Mouse (Mus musculus) stomach, embryonic 14.5 days (tissue): ENCODE results near the gene Slc1a4. TPM values are rescaled to one million over a fixed set of nuclear protein-coding genes. Genes with fewer than 3 reads are reported as not detected.

Experiments used
- ATAC-seq: fragments of 200-750 bp; cut with Nextera tagmentation; 2 replicates; pipeline ENCODE4 v1.8.0; 2017; ENCODE audit warnings: low read depth, moderate TSS enrichment; ENCODE audit not compliant: insufficient number of reproducible peaks, insufficient read depth, low FRiP score
- H3K27ac ChIP-seq: fragments of 300-500 bp; sonication (generic); 2 replicates; pipeline ENCODE4 v1.5.1; 2014; ENCODE audit warnings: mild to moderate bottlenecking, low read length, moderate library complexity, mixed read lengths
- H3K27me3 ChIP-seq: fragments of 300-500 bp; sonication (generic); 2 replicates; pipeline ENCODE4 v1.6.1; 2014; ENCODE audit warnings: low read length, control low read depth, mixed read lengths; ENCODE audit not compliant: control insufficient read depth, insufficient read depth
- H3K36me3 ChIP-seq: fragments of 300-500 bp; sonication (generic); 2 replicates; pipeline ENCODE4 v1.6.1; 2014; ENCODE audit warnings: mild to moderate bottlenecking, control low read depth, low read length, moderate library complexity, mixed read lengths; ENCODE audit not compliant: control insufficient read depth, insufficient read depth
- H3K4me1 ChIP-seq: fragments of 300-500 bp; sonication (generic); 2 replicates; pipeline ENCODE4 v1.6.1; 2014; ENCODE audit warnings: low read length, control low read depth, mixed read lengths; ENCODE audit not compliant: control insufficient read depth, insufficient read depth
- H3K4me2 ChIP-seq: fragments of 300-500 bp; sonication (generic); replicated peaks from 2 replicates; pipeline ENCODE4 v1.6.1; 2014; ENCODE audit warnings: low read depth, low read length, control low read depth
- H3K4me3 ChIP-seq: fragments of 300-500 bp; sonication (generic); 2 replicates; pipeline ENCODE4 v1.5.1; 2014; ENCODE audit warnings: low read depth, low read length, control low read depth
- H3K9ac ChIP-seq: fragments of 300-500 bp; sonication (generic); replicated peaks from 2 replicates; pipeline ENCODE4 v1.6.1; 2014; ENCODE audit warnings: low read depth, mild to moderate bottlenecking, control low read depth, low read length, moderate library complexity, mixed read lengths
- H3K9me3 ChIP-seq: fragments of 300-500 bp; sonication (generic); 2 replicates; pipeline ENCODE4 v1.6.1; 2016; ENCODE audit warnings: low read depth, low read length, control low read depth; ENCODE audit not compliant: control insufficient read depth
- WGBS: fragments of 180-500 bp; shearing (Covaris S2); extraction: QIAGEN DNeasy Blood & Tissue Kit; methylation state at CpG from one replicate; pipeline ENCODE4 v1.1.7; 2014; 5-methylcytosine and 5-hydroxymethylcytosine counted together
- polyA plus RNA-seq: library from polyadenylated mRNA; unstranded; fragments of >200 nt; fragmentation: Nextera tagmentation; extraction: Ambion mirVana; gene quantifications from 2 replicates; pipeline ENCODE4 v1.2.1, GENCODE M21; 2014

Slc1a4 gene
- polyA plus RNA-seq, 1 experiment from 2014 or later = 18.0 TPM

DNA sequence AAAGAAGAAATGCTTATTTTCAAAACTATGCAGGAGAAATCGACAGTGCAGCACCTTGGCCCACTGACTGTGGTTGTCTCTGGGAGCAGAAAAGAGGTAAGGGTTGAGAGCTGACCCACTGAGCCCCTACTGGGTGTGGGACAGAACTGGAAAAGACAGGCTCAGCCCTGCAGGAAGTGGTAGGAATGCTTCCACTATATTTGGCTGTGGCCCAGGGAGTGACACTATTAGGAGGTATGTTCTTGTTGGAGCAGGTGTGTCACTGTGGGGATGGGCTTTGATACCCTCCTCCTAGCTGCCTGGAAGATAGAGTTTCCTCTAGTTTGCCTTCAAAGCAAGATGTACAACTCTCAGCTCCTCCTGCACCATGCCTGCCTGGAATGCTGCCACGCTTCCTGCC is 16.0 kb upstream of the Slc1a4 start:
- Histone ChIP-seq H3K36me3 (no peaks in the 10 kb centered on the region), H3K27ac (no peak overlapping the region), H3K9me3 (no peaks in the 10 kb centered on the region), H3K27me3 (no peaks in the 10 kb centered on the region), H3K4me2 (no peak overlapping the region), H3K4me1 (no peaks in the 10 kb centered on the region), H3K9ac (no peak overlapping the region), H3K4me3 (no peak overlapping the region)
- no peak for ATAC-seq
- 70% methylated on average over 2 of the region's 2 CpGs for WGBS

DNA sequence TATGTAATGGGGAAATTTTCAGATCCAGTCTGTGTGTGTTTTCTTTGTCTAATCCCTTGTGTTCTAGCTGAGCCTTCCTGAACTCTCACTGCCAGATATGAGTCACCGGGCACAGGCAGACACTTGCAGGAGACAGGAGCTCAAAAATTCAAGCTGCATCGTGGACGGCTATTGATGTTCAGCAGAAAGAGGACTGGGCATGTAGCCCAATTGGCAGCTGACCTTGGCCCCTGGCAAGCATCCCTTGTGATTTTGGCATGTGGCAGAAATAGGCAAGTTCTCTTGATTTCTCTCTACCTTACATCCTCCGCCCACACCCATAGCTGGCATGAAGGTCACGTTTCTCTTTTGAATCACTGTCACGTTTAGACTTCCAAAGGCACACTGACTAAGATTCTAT is 15.0 kb upstream of the Slc1a4 start:
- whole genome bisulfite sequencing = 75% methylated on average over 6 of the region's 6 CpGs
- no peaks in the 10 kb centered on the region for H3K36me3 ChIP-seq
- H3K9me3 ChIP-seq = no peaks in the 10 kb centered on the region
- no peaks in the 10 kb centered on the region for H3K27me3 ChIP-seq
- H3K4me2 ChIP-seq = no peak overlapping the region
- no peaks in the 10 kb centered on the region for H3K4me1 ChIP-seq
- H3K4me3 ChIP-seq = no peak overlapping the region
- no peak for ATAC-seq
- no peak overlapping the region for H3K9ac ChIP-seq
- no peak overlapping the region for H3K27ac ChIP-seq

DNA sequence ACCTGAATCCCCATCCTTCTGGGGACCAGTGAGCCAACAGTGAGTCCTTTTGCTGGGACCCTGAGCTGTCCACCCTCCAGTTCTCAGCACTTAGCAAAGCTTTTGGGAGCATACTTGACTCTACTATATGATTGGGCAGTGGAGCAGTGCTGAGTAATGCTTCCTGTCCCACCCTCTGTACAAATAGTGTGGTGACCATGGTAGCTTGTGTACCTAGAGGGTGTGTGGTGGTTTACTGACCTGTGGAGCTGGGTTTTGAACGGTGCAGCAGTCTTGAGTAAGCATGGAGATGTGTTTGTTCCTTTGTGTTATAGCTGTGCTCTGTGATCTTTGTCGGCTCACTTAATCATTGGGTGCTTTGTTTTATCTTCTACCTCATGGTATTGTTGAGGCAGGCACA is 13.9 kb upstream of the Slc1a4 start:
- no peak overlapping the region for H3K27ac ChIP-seq
- no peaks in the 10 kb centered on the region for H3K9me3 ChIP-seq
- peak; percentile 80 for ATAC-seq
- no peaks in the 10 kb centered on the region for H3K36me3 ChIP-seq
- H3K27me3 ChIP-seq = no peaks in the 10 kb centered on the region
- no peak overlapping the region for H3K4me2 ChIP-seq
- no peaks in the 10 kb centered on the region for H3K4me1 ChIP-seq
- WGBS = 62% methylated on average over 2 of the region's 2 CpGs
- H3K4me3 ChIP-seq = no peak overlapping the region
- no peak overlapping the region for H3K9ac ChIP-seq

DNA sequence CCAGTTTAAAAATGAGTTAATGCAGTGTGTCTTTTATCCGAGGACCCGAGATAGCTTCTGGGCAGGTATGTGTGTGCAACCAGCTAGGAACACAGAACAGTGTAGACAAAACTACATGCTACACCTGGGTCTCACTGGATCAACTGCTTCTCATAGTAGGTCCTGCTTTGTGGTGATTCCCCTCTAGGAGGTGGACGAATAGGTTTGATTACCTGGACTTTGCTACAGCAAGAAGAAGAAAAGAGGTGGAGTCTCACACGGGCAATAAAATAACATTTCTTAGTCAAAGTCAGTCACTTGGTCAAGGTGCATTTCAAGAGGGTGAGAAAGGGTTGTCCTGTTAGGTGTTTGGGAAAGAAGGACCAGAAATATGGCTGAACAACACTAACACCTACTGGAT is 11.4 kb upstream of the Slc1a4 start:
- Histone ChIP-seq H3K4me3 (no peak overlapping the region), H3K4me2 (no peak overlapping the region), H3K9me3 (no peaks in the 10 kb centered on the region), H3K27ac (no peak overlapping the region), H3K36me3 (no peaks in the 10 kb centered on the region), H3K4me1 (no peaks in the 10 kb centered on the region), H3K27me3 (no peaks in the 10 kb centered on the region), H3K9ac (no peak overlapping the region)
- WGBS = 86% methylated on average over 4 of the region's 4 CpGs
- no peak for ATAC-seq

DNA sequence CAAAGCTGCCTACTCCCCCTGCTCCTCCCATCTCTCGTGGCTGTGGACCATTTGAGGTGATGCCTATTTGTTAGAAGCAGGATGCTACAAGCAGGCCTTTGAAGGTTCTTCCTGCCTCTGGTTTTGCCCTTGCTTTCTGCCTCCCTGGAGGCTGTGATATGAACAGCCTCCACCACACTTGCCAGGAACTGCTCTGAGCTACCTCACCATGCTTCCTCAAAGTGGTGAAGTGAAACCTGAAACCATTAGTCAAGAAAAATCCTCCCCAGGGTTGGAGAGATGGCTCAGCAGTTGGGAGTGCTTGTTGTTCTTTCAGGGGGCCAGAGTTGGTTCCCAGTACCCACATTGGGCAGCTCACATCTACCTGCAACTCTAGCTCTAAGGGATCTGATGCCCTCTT is 9.1 kb upstream of the Slc1a4 start:
- H3K27me3 ChIP-seq = no peaks in the 10 kb centered on the region
- no peak overlapping the region for H3K4me3 ChIP-seq
- no peak for ATAC-seq
- 56% methylated on average over 1 of the region's 1 CpGs for WGBS
- no peaks in the 10 kb centered on the region for H3K36me3 ChIP-seq
- H3K4me1 ChIP-seq = no peaks in the 10 kb centered on the region
- H3K9ac ChIP-seq = no peak overlapping the region
- H3K27ac ChIP-seq = no peak overlapping the region
- no peaks in the 10 kb centered on the region for H3K9me3 ChIP-seq
- H3K4me2 ChIP-seq = no peak overlapping the region

DNA sequence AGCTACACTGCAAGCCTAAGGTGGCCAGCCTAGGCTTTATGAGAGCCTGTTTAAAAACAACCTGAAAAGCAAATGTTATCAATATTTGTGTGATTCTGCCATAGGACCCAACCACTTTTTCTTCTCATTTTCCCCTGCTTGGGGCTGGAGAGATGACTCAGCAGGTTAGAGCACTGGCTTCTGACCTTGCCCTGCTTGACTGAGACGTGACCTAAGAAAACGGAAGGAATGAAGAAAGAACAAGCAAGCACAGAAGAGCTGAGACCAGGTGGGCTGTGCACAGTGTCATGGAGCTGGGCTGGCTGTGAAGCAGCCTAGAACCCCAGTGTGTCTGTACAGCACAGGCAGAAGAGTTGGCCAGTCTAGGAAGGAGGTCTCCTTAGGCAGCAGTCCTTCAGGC is 6.2 kb upstream of the Slc1a4 start:
- H3K4me1 ChIP-seq = 0 out of 2 replicates have a peak, but pooled peaks cover 3% of the 10 kb centered on the region
- no peaks in the 10 kb centered on the region for H3K36me3 ChIP-seq
- H3K9me3 ChIP-seq = no peaks in the 10 kb centered on the region
- H3K9ac ChIP-seq = no peak overlapping the region
- no peak overlapping the region for H3K4me2 ChIP-seq
- no peak overlapping the region for H3K27ac ChIP-seq
- ATAC-seq = no peak
- no peaks in the 10 kb centered on the region for H3K27me3 ChIP-seq
- WGBS = 55% methylated on average over 2 of the region's 2 CpGs
- H3K4me3 ChIP-seq = no peak overlapping the region

DNA sequence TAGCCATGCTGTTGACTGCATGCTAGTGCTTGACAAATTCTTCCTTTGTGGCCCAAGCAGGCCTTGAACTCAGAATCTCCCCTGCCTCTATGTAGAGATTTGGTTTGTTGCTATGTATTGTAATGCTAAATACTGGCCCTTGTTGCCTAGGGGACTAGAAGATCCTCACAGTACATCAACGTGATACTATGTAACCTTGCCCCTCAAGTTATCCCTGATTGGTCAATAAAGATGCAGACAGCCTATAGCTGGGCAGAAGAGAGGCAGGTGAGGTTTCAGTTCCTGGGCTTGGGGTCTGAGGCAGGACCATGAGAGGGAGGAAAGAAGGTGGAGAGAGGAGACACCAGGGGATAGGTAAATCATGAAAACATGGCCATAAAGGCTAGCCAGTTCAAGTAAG is 1.8 kb upstream of the Slc1a4 start:
- H3K27me3 ChIP-seq = no peaks in the 10 kb centered on the region
- no peak for ATAC-seq
- WGBS = 24% methylated on average over 1 of the region's 1 CpGs
- no peak overlapping the region for H3K4me2 ChIP-seq
- no peaks in the 10 kb centered on the region for H3K9me3 ChIP-seq
- H3K4me3 ChIP-seq = no peak overlapping the region
- no peak overlapping the region for H3K27ac ChIP-seq
- no peak overlapping the region for H3K9ac ChIP-seq
- no peaks in the 10 kb centered on the region for H3K36me3 ChIP-seq
- H3K4me1 ChIP-seq = 0 out of 2 replicates have a peak, but pooled peaks cover 6% of the 10 kb centered on the region

DNA sequence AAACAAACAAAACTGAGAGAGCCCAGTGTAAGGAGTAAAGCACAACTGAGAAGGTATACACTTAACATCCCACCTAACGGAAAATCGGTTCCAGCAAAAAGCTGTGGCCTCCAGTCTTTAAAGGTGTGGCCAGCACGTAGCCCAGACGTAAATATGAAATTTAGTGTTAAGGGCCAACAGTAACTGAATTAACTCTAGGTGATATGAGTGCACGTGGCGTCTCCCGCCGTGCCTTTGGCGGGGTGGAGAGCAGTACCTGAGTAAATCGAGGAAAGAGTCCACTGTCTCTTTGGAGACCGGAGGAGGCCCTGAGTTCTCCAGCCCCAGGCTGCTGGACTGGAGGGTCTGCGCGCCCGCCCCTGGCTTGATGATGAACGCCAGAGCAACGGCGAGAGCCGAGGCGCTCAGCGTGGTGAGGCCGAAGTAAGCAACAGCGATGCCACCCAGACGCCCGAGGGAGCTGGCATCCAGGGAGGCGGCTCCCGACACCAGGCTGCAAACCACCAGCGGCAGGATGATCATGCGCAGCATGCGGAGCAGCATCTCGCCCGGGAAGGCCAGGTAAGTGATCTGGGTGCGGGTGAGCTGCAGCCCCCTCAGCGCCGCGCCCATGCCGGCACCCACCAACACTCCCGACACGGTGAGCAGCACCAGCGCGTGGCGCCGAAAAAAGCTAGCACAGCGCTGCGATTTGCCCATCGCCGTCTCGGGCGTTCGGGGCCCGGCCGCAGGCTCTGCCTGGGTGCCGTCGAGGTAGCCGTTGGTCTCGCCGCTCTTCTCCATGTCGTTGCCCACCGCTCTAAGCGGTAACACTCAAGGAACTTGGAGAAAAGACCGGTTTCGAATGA is 599 bp downstream of the Slc1a4 start:
- H3K4me1 ChIP-seq = 0 out of 2 replicates have a peak, but pooled peaks cover 6% of the 10 kb centered on the region
- peak overlapping the region; percentile 48 for H3K4me3 ChIP-seq
- no peaks in the 10 kb centered on the region for H3K9me3 ChIP-seq
- peak overlapping the region; percentile 84 for H3K27ac ChIP-seq
- peak overlapping the region; percentile 64 for H3K9ac ChIP-seq
- WGBS = 1% methylated on average over 61 of the region's 61 CpGs
- H3K36me3 ChIP-seq = no peaks in the 10 kb centered on the region
- H3K27me3 ChIP-seq = no peaks in the 10 kb centered on the region
- ATAC-seq = peak; percentile 4
- peak overlapping the region; percentile 98 for H3K4me2 ChIP-seq
